Mouse (Mus musculus) forebrain, embryonic 15.5 days (tissue): ENCODE data around the gene Mlh3. TPM values are rescaled to one million over a fixed set of nuclear protein-coding genes. Genes with fewer than 3 reads are reported as not detected.

Experiments used
- ATAC-seq: fragments of 200-750 bp; cut with Nextera tagmentation; replicated peaks from 2 replicates; pipeline ENCODE4 v1.8.0; 2017; ENCODE audit warnings: mild to moderate bottlenecking, moderate TSS enrichment, moderate library complexity
- H3K27ac ChIP-seq: fragments of 300-500 bp; sonication (generic); replicated peaks from 2 replicates; pipeline ENCODE4 v1.5.1; 2015; ENCODE audit warnings: mild to moderate bottlenecking, inconsistent platforms
- H3K27me3 ChIP-seq: fragments of 300-500 bp; sonication (generic); 2 replicates; pipeline ENCODE4 v1.6.1; 2015; ENCODE audit warnings: inconsistent platforms
- H3K36me3 ChIP-seq: fragments of 300-500 bp; sonication (generic); 2 replicates; pipeline ENCODE4 v1.6.1; 2015; ENCODE audit warnings: mild to moderate bottlenecking, inconsistent platforms
- H3K4me1 ChIP-seq: fragments of 300-500 bp; sonication (generic); 2 replicates; pipeline ENCODE4 v1.6.1; 2015; ENCODE audit warnings: inconsistent platforms
- H3K4me2 ChIP-seq: fragments of 300-500 bp; sonication (generic); replicated peaks from 2 replicates; pipeline ENCODE4 v1.6.1; 2015; ENCODE audit warnings: mild to moderate bottlenecking, inconsistent platforms
- H3K4me3 ChIP-seq: fragments of 300-500 bp; sonication (generic); 2 replicates; pipeline ENCODE4 v1.5.1; 2015; ENCODE audit warnings: mild to moderate bottlenecking, inconsistent platforms
- H3K9ac ChIP-seq: fragments of 300-500 bp; sonication (generic); replicated peaks from 2 replicates; pipeline ENCODE4 v1.6.1; 2015; ENCODE audit warnings: mild to moderate bottlenecking, inconsistent platforms
- H3K9me3 ChIP-seq: fragments of 300-500 bp; sonication (generic); 2 replicates; pipeline ENCODE4 v1.6.1; 2016; ENCODE audit warnings: inconsistent platforms
- WGBS: fragments of 180-500 bp; shearing (Covaris S2); methylation state at CpG from one replicate; pipeline ENCODE4 v1.1.7; 2015; ENCODE audit warnings: mixed read lengths; 5-methylcytosine and 5-hydroxymethylcytosine counted together
- microRNA-seq: library from miRNA; unstranded; fragments of <30 nt; microRNA quantifications from one replicate; pipeline ENCODE4, GENCODE M21; 2016
- polyA plus RNA-seq: library from polyadenylated mRNA; unstranded; fragments of >200 nt; fragmentation: Nextera tagmentation; extraction: Ambion mirVana; gene quantifications from 2 replicates; pipeline ENCODE4 v1.2.1, GENCODE M21; 2015

The Mlh3 gene
- polyA plus RNA-seq, 1 experiment from 2014 or later, result 10.7 TPM

DNA sequence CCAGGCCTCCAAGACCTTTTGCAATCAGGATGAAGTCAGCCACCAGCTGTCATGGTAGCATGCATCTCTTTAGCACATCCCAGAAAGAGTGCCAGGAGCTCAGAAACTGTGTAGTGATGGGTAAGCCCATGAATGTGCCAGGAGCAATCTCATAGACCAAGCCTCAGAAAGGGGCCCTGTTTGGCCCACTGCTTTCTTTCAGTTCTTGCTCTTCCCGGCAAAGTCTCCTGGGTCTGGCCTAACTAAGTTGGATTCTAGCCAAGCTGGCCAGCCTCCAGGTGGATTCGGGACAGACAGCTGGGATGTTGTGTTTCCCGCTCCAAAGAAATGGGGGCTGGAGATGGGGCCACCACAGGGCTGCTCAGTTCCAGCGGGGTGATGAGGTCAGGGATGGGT lies 75.8 kb downstream of the Mlh3 start:
- Histone ChIP-seq H3K27me3 (no peaks in the 10 kb centered on the region), H3K4me3 (no peak overlapping the region), H3K36me3 (no peaks in the 10 kb centered on the region), H3K27ac (0 out of 2 replicates have a peak overlapping the region, but pooled peaks have one; percentile 21), H3K4me2 (no peak overlapping the region), H3K4me1 (peaks cover 28% of the 10 kb centered on the region), H3K9me3 (no peaks in the 10 kb centered on the region), H3K9ac (no peak overlapping the region)
- ATAC-seq, result peak; percentile 64
- 26% methylated on average over 4 of the region's 4 CpGs for WGBS

- peaks cover 28% of the 10 kb centered on the region for H3K4me1 ChIP-seq
- H3K9ac ChIP-seq, result no peak overlapping the region
- H3K4me2 ChIP-seq, result no peak overlapping the region
- 80% methylated on average over 11 of the region's 11 CpGs for WGBS
- peak overlapping the region; percentile 21; the same call in 1 of the 2 replicates for H3K27ac ChIP-seq
- no peaks in the 10 kb centered on the region for H3K36me3 ChIP-seq
- H3K27me3 ChIP-seq, result no peaks in the 10 kb centered on the region
- H3K9me3 ChIP-seq, result no peaks in the 10 kb centered on the region
- ATAC-seq, result peak; percentile 15; the same call in 1 of the 2 replicates
- H3K4me3 ChIP-seq, result no peak overlapping the region
Observed at GRCm38 (mm10) chr12:85193923-85194622, 76.3 kb downstream of the Mlh3 start.

DNA sequence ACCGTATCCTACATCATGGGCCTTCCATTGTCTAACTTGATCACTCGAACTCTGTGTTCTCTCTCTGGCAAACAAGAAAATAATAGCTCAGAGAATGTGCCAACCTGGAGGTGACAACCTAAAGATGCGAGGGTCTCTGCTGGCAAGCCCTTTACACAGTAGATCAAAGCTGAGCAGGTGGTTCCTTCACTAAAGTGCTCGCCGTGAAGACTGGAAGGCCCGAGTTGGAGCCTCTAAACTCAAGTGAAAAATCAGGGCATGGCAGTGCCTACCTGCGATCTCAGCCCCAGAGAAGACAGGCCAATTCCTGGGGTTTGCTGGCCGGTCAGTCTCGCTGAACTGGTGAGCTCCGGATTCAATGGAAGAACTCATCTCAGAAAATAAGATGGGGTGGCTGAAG lies 77.3 kb downstream of the Mlh3 start:
- Histone ChIP-seq H3K9me3 (no peaks in the 10 kb centered on the region), H3K27ac (no peak overlapping the region), H3K9ac (no peak overlapping the region), H3K36me3 (no peaks in the 10 kb centered on the region), H3K27me3 (no peaks in the 10 kb centered on the region), H3K4me2 (no peak overlapping the region), H3K4me1 (peaks cover 28% of the 10 kb centered on the region), H3K4me3 (no peak overlapping the region)
- ATAC-seq, result no peak
- 80% methylated on average over 10 of the region's 10 CpGs for WGBS

- Histone ChIP-seq H3K27ac (no peak overlapping the region), H3K27me3 (no peaks in the 10 kb centered on the region), H3K4me2 (no peak overlapping the region), H3K9me3 (no peaks in the 10 kb centered on the region), H3K4me3 (no peak overlapping the region), H3K36me3 (no peaks in the 10 kb centered on the region), H3K9ac (no peak overlapping the region), H3K4me1 (peaks cover 28% of the 10 kb centered on the region)
- 31% methylated on average over 19 of the region's 19 CpGs for WGBS
- ATAC-seq, result 0 out of 2 replicates have a peak, but pooled peaks have one; percentile 53
Observed at GRCm38 (mm10) chr12:85192461-85193108, 77.8 kb downstream of the Mlh3 start.

- H3K9me3 ChIP-seq, result no peaks in the 10 kb centered on the region
- H3K36me3 ChIP-seq, result no peaks in the 10 kb centered on the region
- H3K27me3 ChIP-seq, result no peaks in the 10 kb centered on the region
- no peak overlapping the region for H3K27ac ChIP-seq
- 79% methylated on average over 7 of the region's 7 CpGs for WGBS
- H3K4me3 ChIP-seq, result no peak overlapping the region
- no peak overlapping the region for H3K9ac ChIP-seq
- peaks cover 28% of the 10 kb centered on the region for H3K4me1 ChIP-seq
- no peak for ATAC-seq
- H3K4me2 ChIP-seq, result no peak overlapping the region
Observed at GRCm38 (mm10) chr12:85190290-85190689, 80.1 kb downstream of the Mlh3 start.

DNA sequence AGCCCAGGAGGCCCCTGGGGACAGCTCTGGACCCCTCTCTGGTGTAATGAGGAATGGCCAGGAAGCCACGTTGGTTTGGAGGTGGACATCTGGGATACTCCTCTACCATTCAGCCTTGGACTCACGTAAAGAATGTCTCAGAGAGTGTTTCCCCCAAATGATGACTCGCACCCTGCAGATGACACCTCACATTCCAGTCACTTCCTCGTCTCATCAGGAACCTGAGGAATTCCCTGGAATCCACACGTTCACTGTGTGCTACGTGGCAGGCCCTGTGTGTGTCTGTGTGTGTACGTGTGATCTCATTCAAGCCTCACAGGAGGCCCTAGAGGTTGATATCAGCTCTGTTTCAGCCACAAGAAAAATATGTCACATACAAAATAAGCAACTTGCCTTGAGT lies 84.0 kb downstream of the Mlh3 start:
- Histone ChIP-seq H3K27ac (no peak overlapping the region), H3K9me3 (no peaks in the 10 kb centered on the region), H3K27me3 (no peaks in the 10 kb centered on the region), H3K36me3 (no peaks in the 10 kb centered on the region), H3K4me3 (no peak overlapping the region), H3K4me2 (no peak overlapping the region), H3K9ac (no peak overlapping the region), H3K4me1 (peaks cover 16% of the 10 kb centered on the region)
- WGBS, result 79% methylated on average over 7 of the region's 7 CpGs
- ATAC-seq, result no peak

- Histone ChIP-seq H3K9ac (no peak overlapping the region), H3K36me3 (no peaks in the 10 kb centered on the region), H3K9me3 (no peaks in the 10 kb centered on the region), H3K4me3 (no peak overlapping the region), H3K27ac (no peak overlapping the region), H3K4me2 (no peak overlapping the region), H3K4me1 (peaks cover 20% of the 10 kb centered on the region), H3K27me3 (no peaks in the 10 kb centered on the region)
- 70% methylated on average over 8 of the region's 8 CpGs for WGBS
- no peak for ATAC-seq
Observed at GRCm38 (mm10) chr12:85185810-85186209, 84.6 kb downstream of the Mlh3 start.

Small RNAs within 50 kb of the gene (microRNA-seq; reads per million reads assigned to microRNA genes)
- not detected for gene Mir6938

Other genes with a start within 250 kb of the Mlh3 start
- 1.7 and 1.8 TPM in 2 replicates for gene Prox2, start 159.8 kb downstream of the Mlh3 start, polyA plus RNA-seq
- 96.3 and 99.7 TPM in 2 replicates for gene Dlst, start 159.8 kb downstream of the Mlh3 start, polyA plus RNA-seq
- gene Rps6kl1, start 119.3 kb downstream of the Mlh3 start, polyA plus RNA-seq, result 19.8 and 22.2 TPM in 2 replicates
- 6.2 and 6.3 TPM in 2 replicates for gene Pgf, start 92.8 kb downstream of the Mlh3 start, polyA plus RNA-seq
- gene Eif2b2, start 51.1 kb downstream of the Mlh3 start, polyA plus RNA-seq, result 81.9 and 84.3 TPM in 2 replicates
- 56.4 TPM in 2 replicates for gene Acyp1, start 17.8 kb upstream of the Mlh3 start, polyA plus RNA-seq
- 1.1 TPM in 2 replicates for gene Zc2hc1c, start 18.0 kb upstream of the Mlh3 start, polyA plus RNA-seq
- 13.7 and 14.6 TPM in 2 replicates for gene Nek9, start 68.8 kb upstream of the Mlh3 start, polyA plus RNA-seq
- gene Tmed10, start 104.2 kb upstream of the Mlh3 start, polyA plus RNA-seq, result 150 and 156 TPM in 2 replicates
- gene Fos, start 203.3 kb upstream of the Mlh3 start, polyA plus RNA-seq, result 1.6 and 2.2 TPM in 2 replicates